Mouse (Mus musculus) intestine, postnatal 0 days (tissue): ENCODE measurements around the gene Gm42715. TPM values are rescaled to one million over a fixed set of nuclear protein-coding genes. Genes with fewer than 3 reads are reported as not detected.

ENCODE experiments used
- ATAC-seq: fragments of 200-750 bp; cut with Nextera tagmentation; 2 replicates; pipeline ENCODE4 v1.8.0; 2017; ENCODE audit warnings: mild to moderate bottlenecking, moderate TSS enrichment, moderate library complexity
- H3K27ac ChIP-seq: fragments of 300-500 bp; sonication (generic); 2 replicates; pipeline ENCODE4 v1.5.1; 2014; ENCODE audit warnings: mild to moderate bottlenecking, low read depth, low read length, moderate library complexity
- H3K27me3 ChIP-seq: fragments of 300-500 bp; sonication (generic); replicated peaks from 2 replicates; pipeline ENCODE4 v1.6.1; 2014; ENCODE audit warnings: low read length, mixed read lengths; ENCODE audit not compliant: control insufficient read depth, insufficient read depth
- H3K36me3 ChIP-seq: fragments of 300-500 bp; sonication (generic); 2 replicates; pipeline ENCODE4 v1.6.1; 2014; ENCODE audit warnings: mild to moderate bottlenecking, moderate library complexity; ENCODE audit not compliant: control insufficient read depth, insufficient read depth
- H3K4me1 ChIP-seq: fragments of 300-500 bp; sonication (generic); replicated peaks from 2 replicates; pipeline ENCODE4 v1.6.1; 2014; ENCODE audit warnings: antibody characterized with exemption, low read length, mixed read lengths; ENCODE audit not compliant: control insufficient read depth, insufficient read depth
- H3K4me2 ChIP-seq: fragments of 300-500 bp; sonication (generic); replicated peaks from 2 replicates; pipeline ENCODE4 v1.6.1; 2014; ENCODE audit warnings: low read depth, mild to moderate bottlenecking, moderate library complexity
- H3K4me3 ChIP-seq: fragments of 300-500 bp; sonication (generic); 2 replicates; pipeline ENCODE4 v1.5.1; 2014; ENCODE audit warnings: low read depth, low read length
- H3K9ac ChIP-seq: fragments of 300-500 bp; sonication (generic); 2 replicates; pipeline ENCODE4 v1.6.1; 2014; ENCODE audit warnings: mild to moderate bottlenecking, low read depth, low read length
- H3K9me3 ChIP-seq: fragments of 300-500 bp; sonication (generic); 2 replicates; pipeline ENCODE4 v1.6.1; 2016; ENCODE audit warnings: mixed run types; ENCODE audit not compliant: control insufficient read depth
- CTCF ChIP-seq: sonication (generic); IDR thresholded peaks from 2 replicates; pipeline ENCODE4 v1.5.1; 2016; ENCODE audit warnings: low read depth, mild to moderate bottlenecking, control low read depth, antibody characterized with exemption, moderate library complexity
- WGBS: fragments of 180-500 bp; shearing (Covaris S2); extraction: QIAGEN DNeasy Blood & Tissue Kit; methylation state at CpG from one replicate; pipeline ENCODE4 v1.1.7; 2014; 5-methylcytosine and 5-hydroxymethylcytosine counted together
- polyA plus RNA-seq: library from polyadenylated mRNA; unstranded; fragments of >200 nt; fragmentation: Nextera tagmentation; extraction: Ambion mirVana; gene quantifications from 2 replicates; pipeline ENCODE4 v1.2.1, GENCODE M21; 2015

Gm42715 gene
- 5.0 and 6.6 TPM in 2 replicates for polyA plus RNA-seq

GRCm38 (mm10) chr7:127519284-127519683, at the start of gene Gm42715:
TSS of gene Gm42715 (plus strand) at chr7:127519584.
- WGBS = 93% methylated on average over 3 of the region's 3 CpGs
- Histone ChIP-seq H3K27me3 (no peaks in the 10 kb centered on the region), H3K27ac (no peak within 1 kb of the TSS; the same call in 1 of the 2 replicates), H3K4me3 (no peak within 1 kb of the TSS), H3K9ac (no peak within 1 kb of the TSS), H3K36me3 (peaks cover 79% of the 10 kb centered on the region), H3K9me3 (no peaks in the 10 kb centered on the region), H3K4me2 (no peak within 1 kb of the TSS), H3K4me1 (no peaks in the 10 kb centered on the region)
- ATAC-seq = no peak
- TF ChIP-seq CTCF = no peak

GRCm38 (mm10) chr7:127470011-127470715, 49.2 kb upstream of the Gm42715 start:
- H3K27ac ChIP-seq = peak overlapping the region; percentile 91

GRCm38 (mm10) chr7:127470743-127471645, 48.4 kb upstream of the Gm42715 start:
- peak overlapping the region; percentile 72 for H3K9ac ChIP-seq
- 0 out of 2 replicates have a peak, but pooled peaks have one; percentile 6 for TF ChIP-seq CTCF

More at GRCm38 (mm10) chr7:127470011-127470715, 49.2 kb upstream of the Gm42715 start:
- no peaks in the 10 kb centered on the region; the same call in 1 of the 2 replicates for H3K4me1 ChIP-seq
- WGBS = 7% methylated on average over 10 of the region's 10 CpGs
- H3K9me3 ChIP-seq = no peaks in the 10 kb centered on the region
- H3K4me2 ChIP-seq = peak overlapping the region; percentile 88
- H3K36me3 ChIP-seq = peaks cover 40% of the 10 kb centered on the region
- peak overlapping the region; percentile 60 for H3K4me3 ChIP-seq
- peak overlapping the region; percentile 72 for H3K9ac ChIP-seq
- TF ChIP-seq CTCF = no peak
- peak; percentile 17 for ATAC-seq
- H3K27me3 ChIP-seq = no peaks in the 10 kb centered on the region

GRCm38 (mm10) chr7:127471646-127472010, 47.8 kb upstream of the Gm42715 start:
- TF ChIP-seq CTCF = peak; percentile 41
- peak overlapping the region; percentile 66 for H3K9ac ChIP-seq
- peak overlapping the region; percentile 88 for H3K4me2 ChIP-seq
- H3K9me3 ChIP-seq = no peaks in the 10 kb centered on the region
- H3K36me3 ChIP-seq = peaks cover 45% of the 10 kb centered on the region
- peak overlapping the region; percentile 91 for H3K27ac ChIP-seq
- peak overlapping the region; percentile 60 for H3K4me3 ChIP-seq
- peak; percentile 62 for ATAC-seq
- under 1% methylated on average over 21 of the region's 25 CpGs for WGBS
- H3K27me3 ChIP-seq = no peaks in the 10 kb centered on the region
- H3K4me1 ChIP-seq = no peaks in the 10 kb centered on the region; the same call in 1 of the 2 replicates

More at GRCm38 (mm10) chr7:127470743-127471645, 48.4 kb upstream of the Gm42715 start:
- peak overlapping the region; percentile 60 for H3K4me3 ChIP-seq
- 0% methylated on average over 46 of the region's 46 CpGs for WGBS
- H3K4me2 ChIP-seq = peak overlapping the region; percentile 88
- no peaks in the 10 kb centered on the region for H3K27me3 ChIP-seq
- no peaks in the 10 kb centered on the region; the same call in 1 of the 2 replicates for H3K4me1 ChIP-seq
- peak; percentile 90 for ATAC-seq
- peaks cover 43% of the 10 kb centered on the region for H3K36me3 ChIP-seq
- no peaks in the 10 kb centered on the region for H3K9me3 ChIP-seq
- peak overlapping the region; percentile 91 for H3K27ac ChIP-seq

GRCm38 (mm10) chr7:127472060-127472459, 47.3 kb upstream of the Gm42715 start:
- H3K27ac ChIP-seq = peak overlapping the region; percentile 91
- peaks cover 41% of the 10 kb centered on the region for H3K36me3 ChIP-seq
- H3K4me1 ChIP-seq = no peaks in the 10 kb centered on the region; the same call in 1 of the 2 replicates
- peak overlapping the region; percentile 88 for H3K4me2 ChIP-seq
- H3K4me3 ChIP-seq = peak overlapping the region; percentile 60
- H3K9me3 ChIP-seq = no peaks in the 10 kb centered on the region
- H3K9ac ChIP-seq = peak overlapping the region; percentile 66
- WGBS = 2% methylated on average over 7 of the region's 7 CpGs
- TF ChIP-seq CTCF = no peak
- no peaks in the 10 kb centered on the region for H3K27me3 ChIP-seq
- no peak for ATAC-seq

- TF ChIP-seq CTCF = peak; percentile 43
- Histone ChIP-seq H3K27ac (no peak overlapping the region), H3K27me3 (no peaks in the 10 kb centered on the region), H3K4me3 (no peak overlapping the region), H3K4me1 (no peaks in the 10 kb centered on the region; the same call in 1 of the 2 replicates), H3K36me3 (peaks cover 28% of the 10 kb centered on the region), H3K9me3 (no peaks in the 10 kb centered on the region), H3K4me2 (no peak overlapping the region), H3K9ac (no peak overlapping the region)
- 91% methylated on average over 5 of the region's 5 CpGs for WGBS
- ATAC-seq = no peak
Measured at GRCm38 (mm10) chr7:127473705-127474104, 45.7 kb upstream of the Gm42715 start.
